Mouse (Mus musculus): Measurements from ENCODE around the gene Knstrn.

The Knstrn gene

DNA sequence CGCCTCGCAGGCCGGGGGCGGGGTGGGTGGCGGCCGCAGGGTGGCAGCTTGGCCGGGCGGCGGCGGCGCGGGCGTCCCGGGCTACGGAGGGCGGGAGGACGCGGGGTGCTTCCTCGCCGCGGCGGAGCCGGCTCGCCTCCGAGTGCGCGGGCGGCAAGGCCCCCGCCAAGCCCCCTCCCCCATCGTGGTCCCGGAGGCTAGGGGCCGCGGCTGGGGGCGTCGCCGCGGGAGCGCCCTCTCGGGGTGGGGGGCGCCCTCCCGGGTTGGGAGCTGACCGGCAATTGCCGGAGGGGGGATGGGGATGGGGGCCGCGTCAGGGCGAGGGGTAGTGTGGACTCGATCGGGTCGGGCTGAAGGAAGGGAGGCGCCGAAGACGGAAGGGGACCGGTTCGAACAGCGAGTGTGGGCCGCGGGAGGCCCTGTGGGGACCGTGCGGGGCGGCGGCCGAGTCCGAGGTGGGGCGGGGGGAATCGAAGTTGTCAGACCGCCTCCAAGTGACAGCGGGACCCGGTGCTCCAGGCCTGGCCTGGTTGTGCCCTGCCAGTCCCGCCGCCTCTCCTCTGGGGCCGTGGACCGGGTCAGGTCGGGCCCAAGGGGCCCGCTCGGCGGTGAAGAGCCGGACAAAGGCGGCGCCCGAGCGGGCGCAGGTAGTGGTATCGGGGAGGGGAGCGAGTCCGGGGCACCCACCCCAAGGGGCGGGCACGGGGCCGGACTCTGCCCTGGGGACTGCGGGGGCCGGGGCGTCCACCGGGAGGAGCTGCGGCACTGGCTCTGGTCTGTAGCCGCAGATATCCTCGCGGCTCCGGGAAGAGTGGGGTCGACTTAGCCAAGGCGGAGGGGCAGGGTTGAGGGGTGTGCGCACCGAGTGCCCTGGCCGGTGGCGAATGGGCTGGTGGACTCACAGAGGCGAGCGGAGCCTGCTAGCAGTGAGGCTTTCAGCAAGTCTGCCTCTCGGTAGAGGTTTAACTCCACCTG, 88.5 kb downstream of the Knstrn start:
- peak; percentile 61 to 69 for DNase-seq

DNA sequence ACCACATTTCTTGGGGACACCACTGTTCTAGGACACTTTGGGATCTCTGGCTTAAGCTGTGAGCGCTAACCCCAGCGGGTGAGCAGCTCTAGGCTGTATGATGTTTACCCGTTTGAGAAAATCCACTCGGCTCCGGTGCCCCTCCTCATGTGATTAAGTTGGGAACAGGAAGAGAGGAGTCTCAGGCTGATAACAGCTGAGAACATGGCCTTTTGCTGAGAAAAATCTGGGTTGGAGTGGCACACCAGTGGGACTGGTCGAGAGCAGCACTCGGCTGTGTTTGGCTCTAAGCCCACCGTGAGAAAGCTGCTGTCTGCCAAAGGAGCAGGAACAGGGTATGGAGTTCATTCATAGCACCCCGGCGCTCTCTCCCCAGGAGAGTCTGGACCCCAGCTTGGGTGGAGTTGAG, 89.5 kb downstream of the Knstrn start:
- DNase-seq: peak; percentile 57 to 67

Measured in cerebellum, postnatal 25 days (tissue).